Mouse (Mus musculus) neural tube, embryonic 11.5 days (tissue): ENCODE measurements around the gene Slc25a11. TPM values are rescaled to one million over a fixed set of nuclear protein-coding genes. Genes with fewer than 3 reads are reported as not detected.
A peak's percentile ranks its signal among the peaks of the same experiment; 100 is the strongest.

Experiments used
- ATAC-seq: fragments of 200-750 bp; cut with Nextera tagmentation; 2 replicates; pipeline ENCODE4 v1.8.0; 2017; ENCODE audit warnings: moderate number of reproducible peaks, mild to moderate bottlenecking, moderate TSS enrichment, moderate library complexity; ENCODE audit not compliant: insufficient read depth, low FRiP score, low TSS enrichment
- DNase-seq: peaks from one replicate; pipeline ENCODE4 v3.0.0-alpha.2; 2015; ENCODE audit warnings: low spot score
- H3K27ac ChIP-seq: fragments of 300-500 bp; sonication (generic); 2 replicates; pipeline ENCODE4 v1.5.1; 2014; ENCODE audit warnings: low read depth, mild to moderate bottlenecking, low read length
- H3K27me3 ChIP-seq: fragments of 300-500 bp; sonication (generic); 2 replicates; pipeline ENCODE4 v1.6.1; 2014; ENCODE audit warnings: mild to moderate bottlenecking, low read length, mixed read lengths; ENCODE audit not compliant: control insufficient read depth, insufficient read depth
- H3K36me3 ChIP-seq: fragments of 300-500 bp; sonication (generic); 2 replicates; pipeline ENCODE4 v1.6.1; 2014; ENCODE audit warnings: mild to moderate bottlenecking, low read length, moderate library complexity, mixed read lengths; ENCODE audit not compliant: control insufficient read depth, insufficient read depth
- H3K4me1 ChIP-seq: fragments of 300-500 bp; sonication (generic); 2 replicates; pipeline ENCODE4 v1.6.1; 2014; ENCODE audit warnings: low read length, mixed read lengths; ENCODE audit not compliant: control insufficient read depth, insufficient read depth
- H3K4me2 ChIP-seq: fragments of 300-500 bp; sonication (generic); 2 replicates; pipeline ENCODE4 v1.6.1; 2014; ENCODE audit warnings: low read depth, mild to moderate bottlenecking, moderate library complexity
- H3K4me3 ChIP-seq: fragments of 300-500 bp; sonication (generic); 2 replicates; pipeline ENCODE4 v1.5.1; 2014; ENCODE audit warnings: low read depth, low read length
- H3K9ac ChIP-seq: fragments of 300-500 bp; sonication (generic); 2 replicates; pipeline ENCODE4 v1.6.1; 2014; ENCODE audit warnings: mild to moderate bottlenecking, low read length
- H3K9me3 ChIP-seq: fragments of 300-500 bp; sonication (generic); 2 replicates; pipeline ENCODE4 v1.6.1; 2016; ENCODE audit warnings: low read length; ENCODE audit not compliant: control insufficient read depth
- WGBS: fragments of 180-500 bp; shearing (Covaris S2); extraction: QIAGEN DNeasy Blood & Tissue Kit; methylation state at CpG from one replicate; pipeline ENCODE4 v1.1.7; 2014; 5-methylcytosine and 5-hydroxymethylcytosine counted together
- polyA plus RNA-seq: library from polyadenylated mRNA; unstranded; fragments of >200 nt; fragmentation: Nextera tagmentation; extraction: Ambion mirVana; gene quantifications from 2 replicates; pipeline ENCODE4 v1.2.1, GENCODE M21; 2014

The Slc25a11 gene
- polyA plus RNA-seq, 1 experiment from 2014 or later = 142 TPM

GRCm38 (mm10) chr11:70625473-70625872 lies 21.8 kb downstream of the Slc25a11 start:
- Histone ChIP-seq H3K27ac (no peak overlapping the region), H3K4me3 (no peak overlapping the region), H3K36me3 (no peaks in the 10 kb centered on the region), H3K4me1 (no peaks in the 10 kb centered on the region), H3K4me2 (no peak overlapping the region), H3K9ac (no peak overlapping the region), H3K27me3 (no peaks in the 10 kb centered on the region), H3K9me3 (no peaks in the 10 kb centered on the region)
- ATAC-seq = no peak
- peak; percentile 70 for DNase-seq
- WGBS = 54% methylated on average over 4 of the region's 4 CpGs

GRCm38 (mm10) chr11:70623053-70623742 lies 24.1 kb downstream of the Slc25a11 start:
- WGBS = 87% methylated on average over 10 of the region's 10 CpGs
- no peak overlapping the region for H3K9ac ChIP-seq
- no peaks in the 10 kb centered on the region for H3K4me1 ChIP-seq
- no peak for DNase-seq
- no peak overlapping the region for H3K27ac ChIP-seq
- ATAC-seq = no peak
- H3K9me3 ChIP-seq = no peaks in the 10 kb centered on the region
- no peak overlapping the region for H3K4me2 ChIP-seq
- H3K36me3 ChIP-seq = no peaks in the 10 kb centered on the region
- H3K27me3 ChIP-seq = no peaks in the 10 kb centered on the region
- H3K4me3 ChIP-seq = no peak overlapping the region

GRCm38 (mm10) chr11:70621972-70622814 lies 25.1 kb downstream of the Slc25a11 start:
- no peaks in the 10 kb centered on the region for H3K27me3 ChIP-seq
- no peak for DNase-seq
- H3K9me3 ChIP-seq = no peaks in the 10 kb centered on the region
- 35% methylated on average over 7 of the region's 7 CpGs for WGBS
- H3K27ac ChIP-seq = no peak overlapping the region
- no peaks in the 10 kb centered on the region for H3K36me3 ChIP-seq
- ATAC-seq = no peak
- no peak overlapping the region for H3K4me3 ChIP-seq
- no peaks in the 10 kb centered on the region for H3K4me1 ChIP-seq
- H3K4me2 ChIP-seq = no peak overlapping the region
- no peak overlapping the region for H3K9ac ChIP-seq

- 50% methylated on average over 1 of the region's 1 CpGs for WGBS
- ATAC-seq (no peak), DNase-seq (no peak)
- Histone ChIP-seq H3K4me3 (no peak within 1 kb of the TSS), H3K4me2 (no peak within 1 kb of the TSS), H3K9ac (no peak within 1 kb of the TSS), H3K27ac (no peak within 1 kb of the TSS), H3K4me1 (peaks cover 4% of the 10 kb centered on the region; the same call in 1 of the 2 replicates), H3K36me3 (no peaks in the 10 kb centered on the region), H3K27me3 (no peaks in the 10 kb centered on the region), H3K9me3 (no peaks in the 10 kb centered on the region)
Measured at GRCm38 (mm10) chr11:70619101-70619500, 28.2 kb downstream of the Slc25a11 start, which contains the start of gene Chrne. Chrne (minus strand) TSS chr11:70619216.

- Histone ChIP-seq H3K27ac (no peak within 1 kb of the TSS), H3K4me2 (peak within 1 kb of the TSS; percentile 40), H3K9me3 (no peaks in the 10 kb centered on the region), H3K4me1 (peaks cover 4% of the 10 kb centered on the region; the same call in 1 of the 2 replicates), H3K4me3 (peak within 1 kb of the TSS; percentile 20), H3K9ac (peak within 1 kb of the TSS; percentile 31; the same call in 1 of the 2 replicates), H3K36me3 (peaks cover 3% of the 10 kb centered on the region), H3K27me3 (no peaks in the 10 kb centered on the region)
- DNase-seq = no peak
- 15% methylated on average over 21 of the region's 21 CpGs for WGBS
- no peak for ATAC-seq
Measured at GRCm38 (mm10) chr11:70615516-70616093, 31.7 kb downstream of the Slc25a11 start, which contains the start of gene 4930544D05Rik. 4930544D05Rik (plus strand) TSS chr11:70615848.

GRCm38 (mm10) chr11:70615074-70615473 lies 32.2 kb downstream of the Slc25a11 start:
- Histone ChIP-seq H3K36me3 (peaks cover 5% of the 10 kb centered on the region), H3K4me2 (peak overlapping the region; percentile 40), H3K27me3 (no peaks in the 10 kb centered on the region), H3K4me1 (peaks cover 4% of the 10 kb centered on the region; the same call in 1 of the 2 replicates), H3K9me3 (no peaks in the 10 kb centered on the region), H3K4me3 (peak overlapping the region; percentile 20), H3K27ac (no peak overlapping the region), H3K9ac (peak overlapping the region; percentile 31; the same call in 1 of the 2 replicates)
- WGBS = 3% methylated on average over 17 of the region's 17 CpGs
- peak; percentile 56 for DNase-seq
- ATAC-seq = no peak

- Histone ChIP-seq H3K4me3 (no peak overlapping the region), H3K4me1 (peaks cover 4% of the 10 kb centered on the region; the same call in 1 of the 2 replicates), H3K9me3 (no peaks in the 10 kb centered on the region), H3K4me2 (no peak overlapping the region), H3K27ac (no peak overlapping the region), H3K9ac (no peak overlapping the region), H3K27me3 (no peaks in the 10 kb centered on the region), H3K36me3 (peaks cover 16% of the 10 kb centered on the region)
- DNase-seq = no peak
- ATAC-seq = no peak
- 79% methylated on average over 7 of the region's 7 CpGs for WGBS
Measured at GRCm38 (mm10) chr11:70612505-70612904, 34.8 kb downstream of the Slc25a11 start.

GRCm38 (mm10) chr11:70610752-70611151 lies 36.5 kb downstream of the Slc25a11 start:
- H3K4me1 ChIP-seq = peaks cover 4% of the 10 kb centered on the region; the same call in 1 of the 2 replicates
- DNase-seq = no peak
- ATAC-seq = no peak
- no peak overlapping the region for H3K4me3 ChIP-seq
- WGBS = 88% methylated on average over 4 of the region's 4 CpGs
- peaks cover 20% of the 10 kb centered on the region for H3K36me3 ChIP-seq
- no peaks in the 10 kb centered on the region for H3K9me3 ChIP-seq
- H3K4me2 ChIP-seq = no peak overlapping the region
- H3K27me3 ChIP-seq = no peaks in the 10 kb centered on the region
- H3K9ac ChIP-seq = no peak overlapping the region
- no peak overlapping the region for H3K27ac ChIP-seq
